Mouse (Mus musculus) adipocyte (in vitro differentiated cells): ENCODE results near the gene Elmo3.

ENCODE experiments used
- DNase-seq: peaks from one replicate; pipeline ENCODE4 v3.0.0-alpha.2; 2016; ENCODE audit warnings: low spot score

Gene Elmo3

DNA sequence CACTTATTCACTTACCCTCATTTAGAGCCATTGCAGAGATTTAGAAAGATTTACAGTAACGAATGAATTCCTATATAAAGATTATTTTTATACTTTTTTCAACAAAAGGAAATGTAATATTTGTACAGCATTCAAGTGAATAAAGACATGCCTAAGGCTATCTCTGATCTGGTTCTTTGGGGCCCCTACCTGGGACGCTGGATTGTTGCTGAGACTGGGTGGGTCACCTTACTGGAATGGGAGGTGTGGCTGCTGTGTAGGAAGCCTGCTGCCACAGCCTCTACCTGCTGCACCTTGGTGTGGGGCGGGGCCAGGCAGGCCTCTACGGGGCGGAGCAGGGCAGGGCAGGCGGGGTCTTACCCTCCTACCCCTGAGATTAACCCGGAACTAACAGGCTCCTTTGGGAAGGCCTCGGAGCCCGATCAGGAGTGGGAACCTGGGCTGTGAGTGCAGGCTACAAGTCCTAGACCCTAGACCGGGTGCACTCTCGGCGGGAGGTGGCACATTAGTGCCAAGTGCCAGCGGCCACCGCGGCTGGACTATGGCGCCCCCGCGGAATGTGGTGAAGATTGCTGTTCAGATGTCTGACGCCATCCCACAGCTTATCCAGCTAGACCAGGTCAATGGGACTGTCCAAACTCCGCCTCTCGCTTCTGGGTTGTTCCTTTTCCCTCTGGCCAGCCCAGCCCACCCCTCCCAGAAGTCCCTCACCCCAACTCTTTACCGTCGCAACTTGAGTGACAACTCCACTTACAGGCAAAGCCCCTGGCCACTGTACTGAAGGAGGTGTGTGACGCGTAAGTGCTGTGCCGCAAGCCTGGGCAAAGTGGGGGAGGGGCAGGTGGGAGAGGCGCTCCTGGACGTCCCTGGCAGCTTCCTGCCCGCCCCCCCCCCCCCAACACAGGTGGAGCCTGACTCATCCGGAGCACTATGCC is at the start of gene Elmo3:
Gene Elmo3, plus strand, starts transcription at position 391 of the 935 bp plus-strand sequence.
- no peak for DNase-seq

DNA sequence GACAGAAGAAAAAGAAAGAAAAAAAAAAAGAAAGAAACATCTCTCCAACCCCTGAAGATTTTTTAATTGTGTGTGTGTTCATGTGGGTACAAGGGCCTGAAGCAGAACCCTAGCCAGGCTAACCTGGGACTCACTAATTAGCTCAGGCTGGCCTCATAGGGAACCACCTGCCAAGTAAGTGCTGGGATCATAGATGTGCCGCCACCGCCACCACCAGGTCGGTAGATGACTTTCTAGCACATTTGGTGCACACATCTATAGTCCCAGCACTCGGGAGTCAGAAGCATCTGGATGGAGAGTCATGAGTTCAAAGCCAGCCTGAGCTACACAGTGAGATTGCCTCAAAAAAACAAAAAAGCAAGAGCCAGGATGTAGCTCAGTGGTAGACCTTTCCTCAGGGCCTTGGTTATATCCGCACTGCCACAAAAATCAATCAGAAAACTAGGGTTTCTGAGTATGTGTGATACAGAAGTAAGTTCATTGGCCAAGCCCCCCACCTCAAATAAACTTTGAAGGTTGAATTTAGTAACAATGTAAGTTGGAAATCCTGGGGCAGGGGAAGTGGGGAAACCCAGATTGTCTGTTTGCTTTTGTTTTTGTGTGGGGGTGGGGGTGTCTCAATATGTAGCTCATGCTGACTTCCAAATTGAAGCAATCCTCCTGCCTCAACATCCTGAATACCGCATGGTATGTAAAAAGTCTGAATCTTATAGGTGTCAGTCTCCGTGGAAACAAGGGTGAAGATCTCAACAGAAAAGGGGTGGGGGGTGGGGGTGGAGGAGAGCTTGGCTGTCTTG is 47.9 kb upstream of the Elmo3 start:
- no peak for DNase-seq

DNA sequence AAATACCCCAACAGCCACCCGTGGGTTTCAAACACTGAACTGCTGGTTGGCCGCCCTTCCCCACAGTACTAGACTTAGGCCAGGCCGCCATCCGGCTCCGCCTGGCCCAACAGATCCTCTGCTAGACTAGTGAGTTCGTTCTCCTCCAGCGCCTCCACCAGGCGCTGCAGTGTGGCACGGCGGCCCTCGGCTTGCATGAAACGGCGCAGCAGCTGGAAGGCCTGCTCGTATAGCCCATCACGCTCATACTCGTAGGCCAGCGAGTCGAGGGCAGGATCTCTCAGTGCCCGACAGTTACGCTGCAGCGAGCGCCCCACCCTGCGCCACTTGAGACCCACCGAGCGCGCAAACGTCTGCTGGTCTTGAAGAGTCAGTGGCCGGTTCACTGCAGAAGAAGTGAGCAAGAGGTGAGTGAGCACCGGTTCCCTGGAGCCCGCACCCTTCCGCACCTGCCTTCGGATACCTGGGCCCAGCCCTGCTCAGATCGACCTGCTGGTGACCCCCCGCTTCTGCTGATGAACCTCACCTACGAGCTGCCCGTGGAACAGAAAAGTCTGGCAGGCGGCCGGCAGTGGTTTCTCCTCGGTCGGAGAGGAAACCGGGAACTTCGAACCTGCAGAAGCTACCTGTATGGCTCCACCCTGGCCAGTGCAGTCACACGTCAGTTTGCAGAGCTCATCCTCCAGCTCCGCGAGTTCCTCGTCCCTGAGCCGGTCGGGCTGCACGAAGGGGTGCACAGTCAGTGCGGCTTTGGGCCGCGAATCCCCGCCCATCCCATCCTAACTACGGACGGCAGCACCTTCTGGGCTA is 46.3 kb upstream of the Elmo3 start:
- no peak for DNase-seq

DNA sequence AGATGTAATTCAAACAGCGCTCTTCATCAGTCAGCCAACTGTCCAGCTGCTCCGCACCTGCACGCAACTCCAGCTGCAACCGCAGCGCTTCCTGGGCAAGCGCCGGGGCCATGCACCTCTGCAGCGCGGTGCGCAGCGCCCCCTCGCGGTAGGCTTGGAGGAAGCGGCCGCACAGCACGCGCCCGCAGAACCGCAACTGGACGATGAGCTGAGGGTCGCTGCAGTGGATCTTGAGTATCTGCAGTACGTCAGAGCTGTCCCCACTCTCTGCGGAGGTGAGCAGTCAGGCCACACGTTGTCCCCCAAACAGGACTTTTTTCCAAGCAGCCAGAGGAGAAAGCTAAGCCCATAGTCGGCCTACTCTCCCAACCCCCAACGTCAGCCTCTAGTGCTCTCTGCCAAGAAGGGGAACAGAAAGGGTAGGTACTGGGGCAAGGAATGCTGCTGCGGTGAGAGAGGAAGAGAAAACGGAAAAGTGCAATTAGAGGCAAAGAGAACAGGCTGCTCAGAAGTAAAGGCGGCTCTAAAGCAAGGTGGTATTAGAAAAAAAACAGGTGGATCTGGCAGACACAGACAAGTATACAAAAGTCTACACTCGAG is 45.6 kb upstream of the Elmo3 start:
- no peak for DNase-seq

- DNase-seq: no peak
These were observed 44.9 kb upstream of the Elmo3 start for GRCm38 (mm10) chr8:105260371-105261099.

DNA sequence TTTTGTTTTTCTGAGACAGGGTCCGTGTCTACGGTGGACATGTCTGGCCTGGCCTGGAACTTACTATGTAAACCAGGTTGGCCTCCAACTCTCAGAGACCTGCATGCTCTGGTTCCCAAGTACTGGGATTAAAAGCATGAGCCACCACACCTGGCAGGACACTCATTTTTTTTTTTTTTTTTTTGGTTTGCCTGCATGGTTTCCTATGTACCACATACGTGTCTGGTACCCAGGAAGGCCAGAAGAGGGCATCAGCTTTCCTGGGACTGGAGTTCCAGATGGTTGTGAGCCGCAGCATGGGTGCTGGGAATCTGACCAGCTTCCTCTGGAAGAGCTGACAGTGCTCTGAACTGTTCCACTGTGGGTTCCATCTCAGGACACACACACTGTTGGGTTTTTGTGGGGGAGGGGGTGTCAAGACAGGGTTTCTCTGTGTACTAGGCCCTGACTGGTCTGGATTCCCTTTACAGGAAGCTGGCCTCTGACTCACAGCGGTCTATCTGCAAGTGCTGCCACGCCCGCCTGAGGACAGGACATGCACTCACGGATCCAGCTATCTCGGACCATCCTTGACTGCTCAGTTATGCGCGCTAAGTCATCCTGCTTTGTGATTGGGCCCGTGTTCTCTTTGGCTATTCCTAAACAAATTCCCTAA is 43.9 kb upstream of the Elmo3 start:
- DNase-seq: no peak

- peak; percentile 39 for DNase-seq
These were observed 42.0 kb upstream of the Elmo3 start for GRCm38 (mm10) chr8:105263244-105263912.

DNA sequence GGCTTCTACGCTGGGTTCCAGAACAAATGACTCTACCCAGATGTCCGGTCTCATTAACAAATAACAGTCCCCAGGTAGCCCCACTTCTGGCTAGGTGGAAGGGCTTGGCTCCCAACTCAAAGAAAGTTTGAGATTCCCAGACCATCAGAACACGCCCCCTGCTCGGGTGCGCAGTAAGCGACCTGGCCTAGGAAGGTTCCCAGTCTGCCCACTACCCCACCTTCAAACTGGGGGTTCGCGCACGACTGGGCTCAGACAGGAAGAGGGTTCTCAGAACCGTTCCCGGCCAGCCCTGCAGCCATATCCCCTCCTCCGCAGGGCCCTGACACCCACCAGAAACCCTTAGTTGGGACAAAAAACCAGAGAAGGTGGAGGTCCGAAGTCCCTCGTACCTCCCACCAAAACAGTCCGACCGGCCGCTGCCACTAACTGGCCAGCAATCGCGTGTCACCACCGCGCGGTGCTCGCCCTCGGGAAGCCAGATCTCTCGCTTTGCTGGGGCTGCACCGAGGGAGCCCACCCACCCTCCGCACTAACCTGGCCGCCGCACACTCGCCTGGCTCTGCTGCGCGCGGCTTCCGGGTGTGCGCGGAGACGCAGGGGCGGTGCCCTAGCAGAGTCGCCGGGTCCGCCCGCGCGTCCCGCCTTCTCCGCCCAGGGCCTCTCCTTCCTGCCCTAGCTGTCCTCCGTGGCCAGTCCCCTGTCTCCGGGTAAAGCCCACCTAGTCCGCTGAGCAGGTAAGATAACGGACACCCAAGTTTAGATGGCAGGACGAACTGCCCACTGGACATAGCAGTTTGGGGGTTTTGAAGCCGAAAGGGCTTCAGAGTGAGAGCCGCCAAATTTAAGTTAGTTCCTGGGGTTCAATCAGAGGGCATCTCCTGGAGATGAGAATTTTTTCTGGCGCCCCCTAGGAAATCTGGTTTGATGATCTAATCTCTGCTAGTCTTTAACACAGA is 41.1 kb upstream of the Elmo3 start, which contains the start of the genes Tradd and Fbxl8:
Gene Tradd, minus strand, starts transcription at position 586 of the 959 bp plus-strand sequence.
Gene Fbxl8, plus strand, starts transcription at position 625 of the 959 bp plus-strand sequence.
- peak; percentile 69 for DNase-seq

GRCm38 (mm10) chr8:105265128-105265527 is 40.3 kb upstream of the Elmo3 start:
- peak; percentile 42 for DNase-seq

GRCm38 (mm10) chr8:105266775-105267174 is 38.6 kb upstream of the Elmo3 start:
- DNase-seq: no peak

DNA sequence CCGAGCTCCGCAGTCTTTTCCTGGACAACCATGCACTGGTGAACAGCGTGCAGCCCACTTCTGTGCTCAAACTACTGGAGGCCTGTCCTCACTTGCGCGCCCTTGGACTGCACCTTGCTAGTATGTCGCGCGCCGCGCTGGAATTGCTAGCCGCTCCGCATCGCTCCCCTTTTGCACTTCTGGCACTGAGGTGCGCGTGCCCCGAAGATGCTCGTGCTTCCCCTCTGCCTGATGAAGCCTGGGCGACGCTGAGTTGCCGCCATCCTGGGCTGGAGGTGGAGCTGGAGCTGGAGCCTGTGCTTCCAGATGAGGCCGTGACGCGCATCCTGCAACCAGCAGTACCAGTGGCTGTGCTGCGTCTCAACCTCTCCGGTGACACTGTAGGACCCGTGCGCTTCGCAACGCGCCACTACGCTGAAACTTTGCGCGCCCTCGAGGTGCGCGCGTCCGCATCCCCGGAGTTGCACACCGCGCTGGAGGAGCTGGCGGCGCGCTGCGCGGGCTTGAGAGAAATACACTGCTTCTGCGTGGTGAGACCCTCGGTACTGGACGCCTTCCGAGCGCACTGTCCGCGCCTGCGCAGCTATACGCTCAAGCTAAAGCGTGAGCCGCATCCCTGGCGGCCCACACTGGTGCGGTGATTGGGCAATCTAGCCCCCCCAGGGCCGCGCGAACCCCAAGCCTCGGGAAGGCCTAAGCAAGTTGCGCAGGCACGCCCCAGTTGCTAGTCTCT is 36.9 kb upstream of the Elmo3 start:
- no peak for DNase-seq

- DNase-seq: no peak
These were observed 36.3 kb upstream of the Elmo3 start for GRCm38 (mm10) chr8:105269075-105269458.

DNA sequence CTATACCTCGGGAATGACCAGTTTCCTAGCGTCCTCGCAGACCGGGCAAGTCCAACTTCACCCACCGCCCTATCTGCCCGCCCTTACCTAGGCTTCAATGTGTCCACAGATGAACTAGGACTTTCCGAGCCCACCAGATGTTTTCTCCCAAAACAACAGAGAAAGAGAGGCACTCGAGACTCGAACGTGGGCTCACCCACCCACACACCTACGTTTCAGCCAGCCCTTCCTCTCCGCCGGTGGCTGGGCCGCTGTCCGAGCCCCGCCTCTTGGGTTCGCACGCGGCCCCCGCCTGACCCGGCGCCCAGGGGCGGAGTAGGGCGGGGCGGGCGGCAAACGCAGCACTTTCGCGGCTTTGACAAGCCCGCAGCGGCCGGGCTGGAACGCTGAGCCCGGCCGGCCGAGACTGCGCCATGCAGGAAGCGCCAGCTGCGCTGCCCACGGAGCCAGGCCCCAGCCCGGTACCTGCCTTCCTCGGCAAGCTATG is 35.9 kb upstream of the Elmo3 start, which contains the start of gene Hsf4:
Gene Hsf4, plus strand, starts transcription at position 341 of the 487 bp plus-strand sequence.
- DNase-seq: no peak

GRCm38 (mm10) chr8:105270101-105270915 is 35.1 kb upstream of the Elmo3 start:
- no peak for DNase-seq

- no peak for DNase-seq
These were observed 34.5 kb upstream of the Elmo3 start for GRCm38 (mm10) chr8:105270916-105271186.

DNA sequence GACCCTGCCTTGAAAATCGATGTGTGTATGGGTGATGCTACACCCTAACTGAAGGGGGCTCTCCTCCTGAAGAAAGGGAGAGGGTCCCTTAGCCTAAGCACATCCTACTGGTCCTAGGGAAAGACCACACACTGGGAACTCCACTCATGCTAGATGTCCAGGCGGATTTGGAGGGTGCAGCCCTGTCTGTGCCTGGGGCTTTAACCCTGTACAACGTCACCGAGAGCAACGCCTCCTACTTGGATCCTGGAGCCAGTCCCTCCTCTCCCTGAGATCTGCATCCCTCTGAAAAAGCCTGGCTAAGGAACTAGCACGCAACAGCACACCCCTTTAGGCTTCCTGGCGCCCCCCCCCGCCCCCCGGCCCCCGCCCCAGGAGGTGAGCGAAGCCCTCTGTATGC is 30.0 kb upstream of the Elmo3 start:
- no peak for DNase-seq

- DNase-seq: no peak
These were observed 29.6 kb upstream of the Elmo3 start, which contains the start of gene Nol3 for GRCm38 (mm10) chr8:105275840-105276239. Nol3 (plus strand) TSS chr8:105276140.
